Mouse (Mus musculus) midbrain, postnatal 0 days (tissue): ENCODE measurements around the gene Brd7. TPM values are rescaled to one million over a fixed set of nuclear protein-coding genes. Genes with fewer than 3 reads are reported as not detected.

Experiments
- ATAC-seq: fragments of 200-750 bp; cut with Nextera tagmentation; 2 replicates; pipeline ENCODE4 v1.8.0; 2017; ENCODE audit warnings: moderate number of reproducible peaks, mild to moderate bottlenecking, moderate TSS enrichment, moderate library complexity; ENCODE audit not compliant: low FRiP score
- DNase-seq: peaks from one replicate; pipeline ENCODE4 v3.0.0-alpha.2; 2015; ENCODE audit warnings: low spot score
- H3K27ac ChIP-seq: fragments of 300-500 bp; sonication (generic); 2 replicates; pipeline ENCODE4 v1.5.1; 2014; ENCODE audit warnings: low read depth, mild to moderate bottlenecking, low read length, mixed read lengths
- H3K27me3 ChIP-seq: fragments of 300-500 bp; sonication (generic); 2 replicates; pipeline ENCODE4 v1.6.1; 2014; ENCODE audit warnings: low read length, control low read depth, mixed read lengths; ENCODE audit not compliant: insufficient read depth
- H3K36me3 ChIP-seq: fragments of 300-500 bp; sonication (generic); 2 replicates; pipeline ENCODE4 v1.6.1; 2014; ENCODE audit warnings: low read length, control low read depth, mixed read lengths; ENCODE audit not compliant: insufficient read depth
- H3K4me1 ChIP-seq: fragments of 300-500 bp; sonication (generic); 2 replicates; pipeline ENCODE4 v1.6.1; 2014; ENCODE audit warnings: mild to moderate bottlenecking, control low read depth, antibody characterized with exemption, low read length, mixed read lengths; ENCODE audit not compliant: insufficient read depth
- H3K4me2 ChIP-seq: fragments of 300-500 bp; sonication (generic); 2 replicates; pipeline ENCODE4 v1.6.1; 2014; ENCODE audit warnings: low read depth, mild to moderate bottlenecking, low read length, mixed read lengths; ENCODE audit not compliant: poor library complexity, severe bottlenecking
- H3K4me3 ChIP-seq: fragments of 300-500 bp; sonication (generic); 2 replicates; pipeline ENCODE4 v1.5.1; 2014; ENCODE audit warnings: low read depth, mild to moderate bottlenecking, low read length, moderate library complexity
- H3K9ac ChIP-seq: fragments of 300-500 bp; sonication (generic); replicated peaks from 2 replicates; pipeline ENCODE4 v1.6.1; 2014; ENCODE audit warnings: mild to moderate bottlenecking, low read length, moderate library complexity, mixed read lengths; ENCODE audit not compliant: poor library complexity, severe bottlenecking
- H3K9me3 ChIP-seq: fragments of 300-500 bp; sonication (generic); 2 replicates; pipeline ENCODE4 v1.6.1; 2016; ENCODE audit warnings: low read length, control low read depth
- CTCF ChIP-seq: IDR thresholded peaks from 2 replicates; pipeline ENCODE4 v1.5.1; 2016; ENCODE audit warnings: antibody characterized with exemption, mild to moderate bottlenecking
- whole genome bisulfite sequencing: fragments of 180-500 bp; shearing (Covaris S2); extraction: QIAGEN DNeasy Blood & Tissue Kit; methylation state at CpG from one replicate; pipeline ENCODE4 v1.1.7; 2014; 5-methylcytosine and 5-hydroxymethylcytosine counted together
- polyA plus RNA-seq: library from polyadenylated mRNA; unstranded; fragments of >200 nt; fragmentation: Nextera tagmentation; extraction: Ambion mirVana; gene quantifications from 2 replicates; pipeline ENCODE4 v1.2.1, GENCODE M21; 2015
- total RNA-seq: library from RNA; depleted of rRNA; stranded (reverse); fragments of >200 nt; gene quantifications from 2 replicates; pipeline ENCODE4 v1.2.3, GENCODE M21; 2014

The Brd7 gene
- total and polyA plus RNA-seq, 2 experiments from 2014 or later = 29.7 to 60.7 TPM

GRCm38 (mm10) chr8:88339887-88340695, 21.9 kb downstream of the Brd7 start:
- 89% methylated on average over 2 of the region's 2 CpGs for WGBS
- Histone ChIP-seq H3K9ac (no peak overlapping the region), H3K27ac (no peak overlapping the region), H3K4me2 (no peak overlapping the region), H3K36me3 (peaks cover 53% of the 10 kb centered on the region), H3K9me3 (no peaks in the 10 kb centered on the region), H3K27me3 (no peaks in the 10 kb centered on the region), H3K4me3 (no peak overlapping the region), H3K4me1 (no peaks in the 10 kb centered on the region)
- ATAC-seq = no peak
- no peak for DNase-seq
- TF ChIP-seq CTCF = no peak

GRCm38 (mm10) chr8:88339221-88339620, 22.8 kb downstream of the Brd7 start:
- H3K4me3 ChIP-seq = no peak overlapping the region
- ATAC-seq (no peak), DNase-seq (peak; percentile 39)
- peaks cover 50% of the 10 kb centered on the region for H3K36me3 ChIP-seq
- H3K27ac ChIP-seq = no peak overlapping the region
- TF ChIP-seq CTCF = no peak
- H3K9me3 ChIP-seq = no peaks in the 10 kb centered on the region
- WGBS = 38% methylated on average over 3 of the region's 3 CpGs
- H3K4me1 ChIP-seq = no peaks in the 10 kb centered on the region
- no peak overlapping the region for H3K9ac ChIP-seq
- H3K4me2 ChIP-seq = no peak overlapping the region
- no peaks in the 10 kb centered on the region for H3K27me3 ChIP-seq

- H3K36me3 ChIP-seq = peaks cover 55% of the 10 kb centered on the region
Measured at GRCm38 (mm10) chr8:88334975-88335374, 27.0 kb downstream of the Brd7 start.

GRCm38 (mm10) chr8:88334384-88334783, 27.6 kb downstream of the Brd7 start:
- peaks cover 53% of the 10 kb centered on the region for H3K36me3 ChIP-seq
- no peak overlapping the region for H3K27ac ChIP-seq
- ATAC-seq (no peak), DNase-seq (no peak)
- H3K4me2 ChIP-seq = no peak overlapping the region
- H3K27me3 ChIP-seq = no peaks in the 10 kb centered on the region
- no peak overlapping the region for H3K9ac ChIP-seq
- H3K4me1 ChIP-seq = no peaks in the 10 kb centered on the region
- no peaks in the 10 kb centered on the region for H3K9me3 ChIP-seq
- H3K4me3 ChIP-seq = no peak overlapping the region
- no peak for TF ChIP-seq CTCF
- 94% methylated on average over 2 of the region's 2 CpGs for WGBS

More at GRCm38 (mm10) chr8:88334975-88335374, 27.0 kb downstream of the Brd7 start:
- H3K4me2 ChIP-seq = no peak overlapping the region
- DNase-seq (no peak), ATAC-seq (no peak)
- no peak overlapping the region for H3K27ac ChIP-seq
- WGBS = 82% methylated on average over 3 of the region's 3 CpGs
- no peak overlapping the region for H3K9ac ChIP-seq
- H3K9me3 ChIP-seq = no peaks in the 10 kb centered on the region
- H3K4me3 ChIP-seq = no peak overlapping the region
- no peaks in the 10 kb centered on the region for H3K4me1 ChIP-seq
- H3K27me3 ChIP-seq = no peaks in the 10 kb centered on the region
- TF ChIP-seq CTCF = no peak

GRCm38 (mm10) chr8:88330816-88331215, 31.2 kb downstream of the Brd7 start:
- Histone ChIP-seq H3K4me1 (no peaks in the 10 kb centered on the region), H3K27ac (no peak overlapping the region), H3K36me3 (peaks cover 57% of the 10 kb centered on the region), H3K9ac (no peak overlapping the region), H3K27me3 (no peaks in the 10 kb centered on the region), H3K4me3 (no peak overlapping the region), H3K4me2 (no peak overlapping the region), H3K9me3 (no peaks in the 10 kb centered on the region)
- 94% methylated on average over 3 of the region's 3 CpGs for WGBS
- TF ChIP-seq CTCF = no peak
- DNase-seq (no peak), ATAC-seq (no peak)

GRCm38 (mm10) chr8:88328689-88329088, 33.3 kb downstream of the Brd7 start:
- TF ChIP-seq CTCF = no peak
- Histone ChIP-seq H3K4me3 (no peak overlapping the region), H3K36me3 (peaks cover 46% of the 10 kb centered on the region), H3K4me1 (no peaks in the 10 kb centered on the region), H3K4me2 (no peak overlapping the region), H3K9ac (no peak overlapping the region), H3K9me3 (no peaks in the 10 kb centered on the region), H3K27me3 (no peaks in the 10 kb centered on the region), H3K27ac (no peak overlapping the region)
- 70% methylated on average over 6 of the region's 6 CpGs for whole genome bisulfite sequencing
- no peak for DNase-seq
- ATAC-seq = no peak
